ENCODE assay signal across 26 mouse cellular contexts in the genomic region with DNA sequence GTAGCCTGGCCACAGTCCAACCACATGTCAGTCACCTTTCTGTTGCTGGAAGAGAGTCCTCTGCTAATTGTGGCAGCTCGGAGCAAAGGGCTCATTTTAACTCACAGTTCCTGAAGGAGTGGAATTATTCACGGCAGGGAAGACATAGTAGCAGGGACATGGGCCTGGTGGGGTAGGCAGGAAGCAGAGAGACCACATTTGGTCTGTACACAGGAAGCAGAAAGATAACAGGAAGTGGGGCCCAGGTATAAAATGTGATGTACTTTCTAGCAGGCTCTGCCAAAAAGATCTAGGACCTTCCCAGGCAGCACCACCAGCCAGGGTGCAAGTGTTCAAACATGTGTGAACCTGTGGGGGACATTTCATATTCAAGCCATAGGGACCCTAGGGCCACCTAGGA.
"Had no signal": no experiment of that assay in that cellular context is flagged by ENCODE, and none has a peak within 500 bp of the region (broad histone marks: within the 10 kb centered on the region; RNA-seq: fewer than 3 reads in every experiment).

No protein-coding gene starts in this region.

- H3K4me1 ChIP-seq: hindbrain, embryonic 15.5 days; kidney, embryonic 15.5 days; limb, embryonic 12.5 days had no signal

- DNase-seq: gastrocnemius, adult 2 months; gastrocnemius, postnatal 10 days; gastrocnemius, postnatal 25 days; heart, adult 2 months; heart, postnatal 14 days; heart, postnatal 36 days; kidney, adult 11 months; kidney, adult 2 months; kidney, adult 9 months; kidney, postnatal 14 days; kidney, postnatal 36 days; layer of hippocampus, adult 9-11 months; layer of hippocampus, postnatal 36 days; liver; liver, embryonic 13.5 days had no signal

- H3K27ac ChIP-seq: gastrocnemius, adult 2 months; heart, adult 2 months; heart, embryonic 13.5 days; heart, embryonic 15.5 days; hindbrain, embryonic 13.5 days; hindbrain, embryonic 15.5 days; hindbrain, postnatal 0 days; kidney, embryonic 15.5 days; kidney, postnatal 0 days; limb, embryonic 12.5 days; liver, embryonic 13.5 days; liver, embryonic 15.5 days had no signal

- H3K4me3 ChIP-seq: gastrocnemius, adult 2 months; heart, adult 2 months; heart, embryonic 13.5 days; heart, embryonic 15.5 days; hindbrain, embryonic 13.5 days; hindbrain, embryonic 15.5 days; kidney, embryonic 15.5 days; limb, embryonic 10.5 days; limb, embryonic 12.5 days; liver, embryonic 13.5 days; liver, embryonic 15.5 days had no signal

- ATAC-seq: intestine, embryonic 16.5 days had no signal

- H3K27me3 ChIP-seq: heart, embryonic 13.5 days; heart, embryonic 15.5 days; hindbrain, embryonic 13.5 days; hindbrain, embryonic 15.5 days; kidney, embryonic 15.5 days; limb, embryonic 12.5 days; liver, embryonic 15.5 days had no signal
